Mouse (Mus musculus): ENCODE measurements around the gene Adgrg3.

DNA sequence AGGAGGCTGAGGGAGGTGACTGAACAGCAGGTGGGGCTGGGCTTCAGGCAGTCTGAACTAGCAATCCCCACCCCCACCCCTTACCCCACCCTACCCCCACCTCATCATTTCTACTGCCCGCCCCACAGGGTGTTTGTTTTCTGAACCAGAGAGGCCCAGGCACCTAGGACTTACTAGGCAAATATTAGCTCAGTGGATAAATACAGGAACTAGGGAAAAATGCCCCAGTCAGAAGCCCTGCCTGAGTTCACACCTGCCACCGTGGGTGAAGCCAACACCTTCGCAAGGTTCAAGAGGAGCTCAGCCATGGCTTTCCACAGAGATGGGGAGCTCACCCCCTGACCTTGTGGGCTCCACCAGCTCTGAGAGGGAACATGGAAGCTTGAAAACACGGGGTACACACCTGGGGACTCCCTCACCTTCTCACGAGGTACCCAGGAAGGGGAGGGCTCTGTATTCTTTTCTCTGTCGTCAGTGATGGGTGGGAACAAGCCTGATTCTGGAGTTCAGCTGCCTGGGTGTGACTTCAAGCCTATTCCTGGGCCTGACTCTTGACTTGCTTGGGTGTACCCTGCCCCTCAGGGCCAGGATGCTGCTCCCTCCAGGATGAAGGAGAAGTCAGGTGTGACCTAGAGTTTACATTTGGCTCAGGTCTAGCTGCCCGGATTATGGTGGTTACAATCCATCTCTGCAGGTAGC is 42.9 kb upstream of the Adgrg3 start, which contains the start of gene Adgrg1:
- TF ChIP-seq CTCF (conservative IDR thresholded peaks at IDR 0.05; ENCODE audit: insufficient read depth, insufficient read length, low read depth, low read length) (no peak), POLR2A (IDR thresholded peaks at IDR 0.05; ENCODE audit: low read depth, low read length) (no peak)

All from kidney, adult 2 months (tissue).